Mouse (Mus musculus): ENCODE data around the gene Zfp148. TPM values are rescaled to one million over a fixed set of nuclear protein-coding genes. Genes with fewer than 3 reads are reported as not detected.

Zfp148 gene
- total RNA-seq, 2 experiments from 2014 or later = 171 to 179 TPM

DNA sequence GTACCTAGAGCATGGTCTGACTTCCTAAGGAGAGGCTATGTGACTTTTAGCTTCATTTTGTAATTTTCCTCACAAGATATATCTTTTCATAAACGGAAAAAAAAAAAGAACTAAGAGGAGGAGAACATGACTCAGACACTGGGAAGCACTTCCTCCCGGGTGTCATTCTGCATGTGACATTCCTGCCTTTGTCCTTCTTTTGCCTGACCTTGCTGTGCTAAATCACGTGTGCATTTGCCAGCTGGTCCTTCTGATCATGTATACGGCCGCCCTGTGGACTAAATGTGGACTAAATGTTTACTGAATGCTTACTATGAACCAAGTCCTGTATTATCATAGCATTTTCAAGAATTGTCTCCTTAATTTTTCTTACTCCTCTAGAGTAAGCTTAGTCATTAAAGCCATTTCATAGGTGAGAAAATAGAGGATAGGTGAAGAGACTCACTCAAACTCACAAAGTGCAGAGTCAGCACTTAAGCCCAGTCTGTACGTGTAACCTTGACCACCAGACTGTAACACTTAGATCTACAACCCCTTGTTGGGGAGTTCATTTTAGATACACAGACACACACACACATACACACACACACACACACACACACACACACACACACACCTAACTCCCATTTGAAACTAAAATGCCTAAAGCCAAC lies 139.4 kb downstream of the Zfp148 start:
- no peak overlapping the region for H3K27ac ChIP-seq
- no peak overlapping the region for H3K4me3 ChIP-seq
- intact Hi-C loops (cut with DNase I) = no loop called here
- DNase-seq (ENCODE audit: extremely low spot score in 1 of 2, low spot score in 2 of 2) = no peak
- TF ChIP-seq CTCF (IDR thresholded peaks at IDR 0.05) = no peak

DNA sequence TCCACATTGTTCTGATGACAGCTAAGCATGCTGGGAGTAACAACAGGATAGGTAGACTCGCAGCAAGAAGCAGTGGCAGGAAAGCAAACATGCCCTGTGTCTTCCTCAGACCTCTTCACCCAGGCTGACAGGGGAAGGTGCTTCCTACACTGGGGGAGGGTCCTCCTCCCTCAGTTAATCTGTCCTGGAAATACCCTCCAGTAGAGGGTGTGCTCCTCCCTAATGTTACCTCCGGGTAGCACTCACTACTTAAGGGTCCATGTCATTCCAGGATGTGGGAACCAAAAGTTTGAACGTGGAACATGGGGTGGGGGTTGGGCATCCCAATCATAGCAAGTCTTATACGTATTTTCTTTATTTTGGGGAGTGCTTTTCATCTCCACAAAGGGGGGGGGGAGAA lies 141.9 kb downstream of the Zfp148 start:
- no peak overlapping the region for H3K27ac ChIP-seq
- H3K4me3 ChIP-seq = no peak overlapping the region
- DNase-seq (ENCODE audit: extremely low spot score in 1 of 2, low spot score in 2 of 2) = no peak
- TF ChIP-seq CTCF (IDR thresholded peaks at IDR 0.05) = no peak
- intact Hi-C loops (cut with DNase I) = no loop called here

DNA sequence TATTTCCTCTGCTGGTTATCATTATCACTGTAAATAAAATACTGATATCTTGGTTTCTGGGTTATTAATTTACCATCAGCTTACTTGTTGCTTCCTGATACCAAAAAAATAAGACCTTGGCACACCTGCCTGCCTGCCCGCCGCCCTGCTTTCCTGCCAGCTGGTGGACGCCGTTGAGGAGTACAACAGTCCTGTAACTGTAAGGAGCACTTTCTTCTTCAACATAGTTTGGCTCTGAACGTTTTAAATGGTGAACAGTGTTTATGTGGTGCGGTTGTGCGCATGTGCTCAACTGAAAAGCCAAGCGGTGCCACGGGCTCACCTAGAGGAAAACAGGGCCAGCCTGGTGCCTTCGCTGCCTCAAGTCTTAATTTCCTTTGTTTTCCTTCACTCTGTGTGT lies 142.9 kb downstream of the Zfp148 start:
- DNase-seq (ENCODE audit: extremely low spot score in 1 of 2, low spot score in 2 of 2) = no peak
- TF ChIP-seq CTCF (IDR thresholded peaks at IDR 0.05) = no peak
- Histone ChIP-seq H3K27ac (no peak overlapping the region), H3K4me3 (no peak overlapping the region)
- intact Hi-C loops (cut with DNase I) = no loop called here

DNA sequence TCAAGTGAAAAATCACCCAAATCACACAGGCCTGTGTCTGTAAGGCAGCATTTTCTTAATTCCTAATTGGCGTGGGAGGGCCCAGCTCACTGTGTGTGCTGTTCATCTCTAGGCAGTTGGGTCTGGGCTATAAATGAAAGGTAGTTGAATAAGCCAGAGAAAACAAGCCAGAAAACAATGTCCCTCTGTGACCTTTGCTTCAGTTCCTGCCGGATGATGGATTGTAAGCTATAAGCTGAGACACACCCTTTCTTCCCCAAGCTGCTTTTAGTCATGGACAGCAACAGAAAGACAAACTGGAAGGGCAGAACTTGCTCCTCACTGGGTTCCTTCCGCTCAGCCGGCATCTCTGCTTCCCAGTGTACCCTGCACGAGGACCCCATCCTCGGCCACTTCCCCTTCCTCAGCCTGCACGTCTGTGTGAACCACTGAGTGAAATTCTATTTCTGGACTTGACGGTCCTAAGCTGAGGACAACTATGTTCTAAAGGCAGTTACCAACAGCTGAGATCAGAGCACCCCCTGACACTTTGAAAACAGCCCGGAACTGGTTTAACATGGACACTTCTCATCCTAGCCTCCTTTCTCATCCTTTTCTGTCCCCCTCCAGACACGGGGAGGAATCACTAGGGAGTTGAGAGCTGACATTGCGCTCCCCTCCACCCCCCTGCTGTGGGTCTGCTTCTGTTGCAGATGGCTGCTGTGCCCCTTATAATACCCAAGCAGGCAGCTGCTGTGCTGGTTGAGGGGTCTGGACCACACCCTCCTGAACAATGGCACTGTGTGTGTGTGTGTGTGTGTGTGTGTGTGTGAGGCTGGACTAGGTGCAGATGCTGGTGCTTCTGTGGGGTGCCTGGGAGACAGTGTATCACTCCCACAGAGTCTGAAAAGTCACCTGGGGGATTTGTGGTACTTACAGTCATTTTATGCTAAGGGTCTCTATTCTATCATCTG lies 149.1 kb downstream of the Zfp148 start:
- Histone ChIP-seq H3K4me3 (no peak overlapping the region), H3K27ac (no peak overlapping the region)
- intact Hi-C loops (cut with DNase I) = no loop called here
- no peak for TF ChIP-seq CTCF (IDR thresholded peaks at IDR 0.05)
- DNase-seq (ENCODE audit: extremely low spot score in 1 of 2, low spot score in 2 of 2) = no peak

DNA sequence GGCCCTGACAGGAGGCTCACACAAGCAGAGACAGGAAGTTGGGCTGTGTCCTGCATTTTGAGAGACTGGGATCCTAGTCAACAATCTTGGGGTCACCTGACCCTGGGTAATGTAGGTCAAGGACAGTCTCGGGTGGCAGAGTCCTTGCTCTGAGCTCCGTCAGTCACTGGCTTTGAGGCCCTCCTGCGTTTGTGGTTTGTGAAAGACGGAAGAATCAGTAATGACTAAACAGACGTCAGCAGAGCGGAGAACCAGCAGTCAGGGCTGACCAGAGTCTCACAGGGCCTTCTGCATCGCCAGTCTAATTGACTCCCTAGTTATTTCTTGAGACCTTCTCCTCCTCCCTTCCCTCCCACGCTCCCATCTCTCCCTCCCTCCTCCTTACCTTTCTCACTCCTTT lies 150.5 kb downstream of the Zfp148 start:
- Histone ChIP-seq H3K27ac (no peak overlapping the region), H3K4me3 (no peak overlapping the region)
- TF ChIP-seq CTCF (IDR thresholded peaks at IDR 0.05) = no peak
- intact Hi-C loops (cut with DNase I) = no loop called here
- DNase-seq (ENCODE audit: extremely low spot score in 1 of 2, low spot score in 2 of 2) = no peak

DNA sequence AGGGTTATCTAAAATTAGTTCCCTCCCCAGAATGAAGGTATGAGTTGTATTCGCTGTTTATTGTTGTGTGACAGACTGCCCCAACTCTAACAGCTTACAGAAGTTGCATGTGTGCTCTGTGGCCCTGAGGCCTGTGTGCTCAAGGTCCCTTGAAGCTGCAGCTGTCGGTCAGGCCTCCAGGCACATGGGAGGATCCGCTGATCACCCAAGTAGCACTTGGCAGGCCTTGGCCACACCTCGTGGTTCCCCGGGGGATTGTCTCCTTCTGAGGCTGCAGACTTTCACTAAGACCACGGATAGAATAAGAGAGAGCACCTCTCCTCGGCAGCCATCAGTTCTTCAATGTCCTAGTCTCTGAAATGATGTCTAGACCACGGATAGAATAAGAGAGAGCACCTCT lies 155.8 kb downstream of the Zfp148 start:
- Histone ChIP-seq H3K4me3 (no peak overlapping the region), H3K27ac (no peak overlapping the region)
- TF ChIP-seq CTCF (IDR thresholded peaks at IDR 0.05) = no peak
- intact Hi-C loops (cut with DNase I) = no loop called here
- DNase-seq (ENCODE audit: extremely low spot score in 1 of 2, low spot score in 2 of 2) = no peak

DNA sequence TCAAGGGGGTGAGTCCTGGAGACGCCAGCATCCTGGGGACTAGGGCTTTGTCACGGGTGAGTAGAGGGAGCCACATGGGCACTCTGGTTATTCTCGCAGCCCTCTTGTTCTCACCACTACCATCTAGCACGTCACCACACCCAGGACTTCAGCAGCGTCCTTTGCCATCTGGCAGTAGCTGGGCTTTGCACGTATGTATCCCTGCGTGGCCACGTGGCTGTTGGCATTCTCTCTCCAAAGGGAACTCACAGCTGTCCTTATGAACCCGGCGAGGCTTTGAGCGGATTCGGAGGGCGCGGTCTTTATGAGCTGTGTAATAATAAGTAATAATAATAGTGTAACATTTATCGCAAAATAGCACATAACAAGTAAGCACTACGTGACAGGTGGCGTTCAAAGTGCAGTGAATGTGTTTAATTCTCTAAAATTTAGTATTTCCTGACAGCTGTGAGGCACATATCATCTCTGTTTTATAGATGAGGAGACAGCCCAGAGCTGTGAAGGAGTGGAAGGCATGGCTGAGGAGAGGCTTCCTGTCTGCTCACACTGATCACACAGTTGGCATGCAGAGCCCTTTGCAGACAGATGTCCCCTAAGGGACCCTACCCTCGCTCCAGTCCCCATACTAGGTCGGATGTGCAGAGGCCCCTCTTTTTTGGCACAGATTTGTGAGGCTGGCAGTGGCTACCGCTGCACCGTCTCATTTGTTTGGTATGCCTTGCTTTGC lies 157.0 kb downstream of the Zfp148 start:
- H3K4me3 ChIP-seq = no peak overlapping the region
- no peak for DNase-seq (ENCODE audit: extremely low spot score in 1 of 2, low spot score in 2 of 2)
- TF ChIP-seq CTCF (IDR thresholded peaks at IDR 0.05) = no peak
- H3K27ac ChIP-seq = no peak overlapping the region
- intact Hi-C loops (cut with DNase I) = no loop called here

- intact Hi-C loops (cut with DNase I) = no loop called here
- DNase-seq (ENCODE audit: extremely low spot score in 1 of 2, low spot score in 2 of 2) = no peak
- no peak for TF ChIP-seq CTCF (IDR thresholded peaks at IDR 0.05)
- no peak overlapping the region for H3K4me3 ChIP-seq
- H3K27ac ChIP-seq = no peak overlapping the region
Observed at GRCm38 (mm10) chr16:33544346-33544745, 163.7 kb downstream of the Zfp148 start.

- TF ChIP-seq CTCF (IDR thresholded peaks at IDR 0.05) = no peak
- DNase-seq (ENCODE audit: extremely low spot score in 1 of 2, low spot score in 2 of 2) = no peak
- intact Hi-C loops (cut with DNase I) = no loop called here
- H3K4me3 ChIP-seq = no peak overlapping the region
- H3K27ac ChIP-seq = no peak overlapping the region
Observed at GRCm38 (mm10) chr16:33545530-33545929, 164.9 kb downstream of the Zfp148 start.

DNA sequence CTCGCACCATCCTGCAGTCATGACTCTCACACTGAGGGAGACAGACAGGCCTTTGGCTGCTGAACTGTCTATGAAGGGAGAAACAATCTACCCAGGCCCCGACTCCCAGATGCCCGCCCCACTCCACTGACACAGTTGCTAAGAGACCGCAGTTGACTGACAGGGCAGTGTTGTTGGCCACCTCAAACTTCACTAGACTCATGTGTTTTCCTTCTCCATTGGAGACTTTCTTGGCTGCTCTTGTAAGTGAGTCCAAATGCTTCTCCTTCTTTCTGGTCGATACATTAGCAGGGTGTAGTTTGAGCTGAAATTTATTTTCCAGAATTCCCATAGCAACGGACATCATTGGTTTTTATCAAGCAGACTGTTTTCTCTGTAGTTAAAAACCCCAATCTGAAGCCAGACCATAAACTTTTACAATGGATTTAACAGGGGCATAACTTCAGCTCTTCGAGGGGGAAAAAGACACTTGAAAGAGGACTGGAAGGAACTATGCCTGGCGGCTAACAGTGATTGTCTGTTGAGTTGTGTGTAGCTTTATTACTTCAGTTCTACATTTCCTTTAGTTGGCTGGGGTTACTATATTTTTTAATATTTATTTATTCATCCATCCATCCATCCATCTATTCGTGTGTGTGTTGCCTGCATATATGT lies 173.2 kb downstream of the Zfp148 start:
- intact Hi-C loops (cut with DNase I) = no loop called here
- no peak overlapping the region for H3K4me3 ChIP-seq
- no peak overlapping the region for H3K27ac ChIP-seq
- DNase-seq (ENCODE audit: extremely low spot score in 1 of 2, low spot score in 2 of 2) = no peak
- TF ChIP-seq CTCF (IDR thresholded peaks at IDR 0.05) = no peak

Other genes starting within 250 kb of the Zfp148 start
- gene Osbpl11, start 195.8 kb upstream of the Zfp148 start, total RNA-seq (2021) = 10 to 100 TPM; 16.6 to 18.7 TPM
- 10 to 100 TPM; 32.0 to 33.2 TPM for gene Snx4, start 129.4 kb upstream of the Zfp148 start, total RNA-seq (2021)
- gene Slc12a8, start 136.5 kb downstream of the Zfp148 start, total RNA-seq (2021) = under 1 TPM; 0.86 to 0.96 TPM